Mouse (Mus musculus): Measurements from ENCODE around the gene Yes1. TPM values are rescaled to one million over a fixed set of nuclear protein-coding genes. Genes with fewer than 3 reads are reported as not detected.

Yes1 gene
- total and polyA plus RNA-seq, 3 experiments, result 2.0 to 4.1 (median 2.2) TPM

- in situ Hi-C loops (cut with MboI; ENCODE audit: low pct_ligation_motif_present, low pct_unique_long_range_greater_than_20kb, low sequenced_read_pairs) (no loop called here), dilution Hi-C loops (cut with MboI; ENCODE audit: extremely low pct_ligation_motif_present, extremely low pct_unique_long_range_greater_than_20kb, low sequenced_read_pairs) (no loop called here)
Observed at GRCm38 (mm10) chr5:32697208-32697867, 86.4 kb downstream of the Yes1 start.

GRCm38 (mm10) chr5:32706226-32706780 is 95.3 kb downstream of the Yes1 start:
- H3K4me3 ChIP-seq (replicated peaks in 1 of 3; ENCODE audit: low read depth in 2 of 3, low read length in 2 of 3, poor library complexity in 1 of 3), result no peak overlapping the region
- dilution Hi-C loops (cut with MboI; ENCODE audit: extremely low pct_ligation_motif_present, extremely low pct_unique_long_range_greater_than_20kb, low sequenced_read_pairs) (no loop called here), in situ Hi-C loops (cut with MboI; ENCODE audit: low pct_ligation_motif_present, low pct_unique_long_range_greater_than_20kb, low sequenced_read_pairs) (no loop called here)
- H3K36me3 ChIP-seq (replicated peaks in 1 of 2; ENCODE audit: control insufficient read depth in 1 of 2, insufficient read depth in 1 of 2, low read length in 1 of 2), result no peaks in the 10 kb centered on the region
- H3K27ac ChIP-seq (ENCODE audit: insufficient read depth, low read depth), result no peak overlapping the region
- no peak overlapping the region for H3K9ac ChIP-seq (ENCODE audit: insufficient read depth, low read depth)
- H3K9me3 ChIP-seq (replicated peaks; ENCODE audit: low read length), result peaks cover 47% of the 10 kb centered on the region
- no peaks in the 10 kb centered on the region for H3K79me2 ChIP-seq (replicated peaks; ENCODE audit: control insufficient read depth, extremely low read depth, insufficient read depth, poor library complexity, severe bottlenecking)
- no peak for DNase-seq (ENCODE audit: extremely low read depth)
- TF ChIP-seq MYC (IDR thresholded peaks at IDR 0.05; ENCODE audit: low read depth, low read length), result no peak
- no peak for TF ChIP-seq MAZ (IDR thresholded peaks at IDR 0.05; ENCODE audit: low read depth, low read length)
- no peak for TF ChIP-seq E2F4 (IDR thresholded peaks at IDR 0.05; ENCODE audit: insufficient replicate concordance, low read depth, low read length)
- no peak for TF ChIP-seq PAX5 (IDR thresholded peaks at IDR 0.05; ENCODE audit: low read length)
- no peaks in the 10 kb centered on the region for H3K27me3 ChIP-seq (replicated peaks)
- no peak overlapping the region for H3K4me2 ChIP-seq (ENCODE audit: insufficient read depth, low read depth, poor library complexity, severe bottlenecking)
- no peaks in the 10 kb centered on the region for H3K4me1 ChIP-seq (ENCODE audit: control insufficient read depth in 1 of 2, insufficient read depth in 2 of 2)

More at GRCm38 (mm10) chr5:32697208-32697867, 86.4 kb downstream of the Yes1 start:
- H3K27ac ChIP-seq (ENCODE audit: insufficient read depth, low read depth), result no peak overlapping the region
- H3K27me3 ChIP-seq (replicated peaks), result no peaks in the 10 kb centered on the region
- TF ChIP-seq RCOR1 (conservative IDR thresholded peaks at IDR 0.05; ENCODE audit: low read depth, low read length), result no peak
- TF ChIP-seq IRF4 (IDR thresholded peaks at IDR 0.05; ENCODE audit: low read depth, low read length), result no peak
- TF ChIP-seq TBP (conservative IDR thresholded peaks at IDR 0.05; ENCODE audit: low read depth, low read length), result no peak
- no peak for TF ChIP-seq JUN (IDR thresholded peaks at IDR 0.05; ENCODE audit: insufficient read depth, low read depth, low read length)
- no peak for TF ChIP-seq MYC (IDR thresholded peaks at IDR 0.05; ENCODE audit: low read depth, low read length)
- no peak for TF ChIP-seq PAX5 (IDR thresholded peaks at IDR 0.05; ENCODE audit: low read length)
- no peak for TF ChIP-seq RAD21 (IDR thresholded peaks at IDR 0.05; ENCODE audit: low read depth, low read length)
- TF ChIP-seq E2F4 (IDR thresholded peaks at IDR 0.05; ENCODE audit: insufficient replicate concordance, low read depth, low read length), result no peak
- peaks cover 12% of the 10 kb centered on the region for H3K9me3 ChIP-seq (replicated peaks; ENCODE audit: low read length)
- H3K9ac ChIP-seq (ENCODE audit: insufficient read depth, low read depth), result no peak overlapping the region
- H3K79me2 ChIP-seq (replicated peaks; ENCODE audit: control insufficient read depth, extremely low read depth, insufficient read depth, poor library complexity, severe bottlenecking), result no peaks in the 10 kb centered on the region
- no peak overlapping the region for H3K4me2 ChIP-seq (ENCODE audit: insufficient read depth, low read depth, poor library complexity, severe bottlenecking)
- H3K36me3 ChIP-seq (replicated peaks in 1 of 2; ENCODE audit: control insufficient read depth in 1 of 2, insufficient read depth in 1 of 2, low read length in 1 of 2), result no peaks in the 10 kb centered on the region
- H3K4me3 ChIP-seq (replicated peaks in 1 of 3; ENCODE audit: low read depth in 2 of 3, low read length in 2 of 3, poor library complexity in 1 of 3), result no peak overlapping the region
- DNase-seq (ENCODE audit: extremely low read depth), result no peak
- no peaks in the 10 kb centered on the region for H3K4me1 ChIP-seq (ENCODE audit: control insufficient read depth in 1 of 2, insufficient read depth in 2 of 2)

- H3K9ac ChIP-seq (ENCODE audit: insufficient read depth, low read depth), result no peak overlapping the region
- H3K27me3 ChIP-seq (replicated peaks), result no peaks in the 10 kb centered on the region
- dilution Hi-C loops (cut with MboI; ENCODE audit: extremely low pct_ligation_motif_present, extremely low pct_unique_long_range_greater_than_20kb, low sequenced_read_pairs), result no loop called here
- in situ Hi-C loops (cut with MboI; ENCODE audit: low pct_ligation_motif_present, low pct_unique_long_range_greater_than_20kb, low sequenced_read_pairs), result no loop called here
- DNase-seq (ENCODE audit: extremely low read depth), result no peak
- peaks cover 44% of the 10 kb centered on the region for H3K9me3 ChIP-seq (replicated peaks; ENCODE audit: low read length)
- no peak overlapping the region for H3K4me3 ChIP-seq (replicated peaks in 1 of 3; ENCODE audit: low read depth in 2 of 3, low read length in 2 of 3, poor library complexity in 1 of 3)
- TF ChIP-seq ZMIZ1 (IDR thresholded peaks at IDR 0.05; ENCODE audit: low read depth, low read length) (no peak), HCFC1 (IDR thresholded peaks at IDR 0.05; ENCODE audit: low read depth, low read length) (no peak), ZNF384 (IDR thresholded peaks at IDR 0.05; ENCODE audit: low read depth, low read length) (no peak), E2F4 (IDR thresholded peaks at IDR 0.05; ENCODE audit: insufficient replicate concordance, low read depth, low read length) (no peak), TBP (conservative IDR thresholded peaks at IDR 0.05; ENCODE audit: low read depth, low read length) (no peak), MEF2A (IDR thresholded peaks at IDR 0.05; ENCODE audit: borderline replicate concordance, low read depth, low read length) (no peak), MAX (IDR thresholded peaks at IDR 0.05; ENCODE audit: low read length) (no peak), UBTF (IDR thresholded peaks at IDR 0.05; ENCODE audit: low read depth, low read length) (no peak), IRF4 (IDR thresholded peaks at IDR 0.05; ENCODE audit: low read depth, low read length) (no peak), JUND (conservative IDR thresholded peaks at IDR 0.05; ENCODE audit: low read depth, low read length) (no peak), ZKSCAN1 (IDR thresholded peaks at IDR 0.05; ENCODE audit: borderline replicate concordance, low read depth, low read length) (no peak), MYC (IDR thresholded peaks at IDR 0.05; ENCODE audit: low read depth, low read length) (no peak), SMC3 (IDR thresholded peaks at IDR 0.05; ENCODE audit: low read depth, low read length) (no peak), ZC3H11A (IDR thresholded peaks at IDR 0.05; ENCODE audit: low read depth, low read length) (no peak), POLR2A (IDR thresholded peaks at IDR 0.05; ENCODE audit: low read depth, low read length) (no peak)
- no peaks in the 10 kb centered on the region for H3K79me2 ChIP-seq (replicated peaks; ENCODE audit: control insufficient read depth, extremely low read depth, insufficient read depth, poor library complexity, severe bottlenecking)
- no peaks in the 10 kb centered on the region for H3K4me1 ChIP-seq (ENCODE audit: control insufficient read depth in 1 of 2, insufficient read depth in 2 of 2)
- H3K27ac ChIP-seq (ENCODE audit: insufficient read depth, low read depth), result no peak overlapping the region
- H3K4me2 ChIP-seq (ENCODE audit: insufficient read depth, low read depth, poor library complexity, severe bottlenecking), result no peak overlapping the region
- no peaks in the 10 kb centered on the region for H3K36me3 ChIP-seq (replicated peaks in 1 of 2; ENCODE audit: control insufficient read depth in 1 of 2, insufficient read depth in 1 of 2, low read length in 1 of 2)
Observed at GRCm38 (mm10) chr5:32711485-32711884, 100.5 kb downstream of the Yes1 start.
